Mouse (Mus musculus) thymus, adult 2 months (tissue): ENCODE results near the gene Sept9. TPM values are rescaled to one million over a fixed set of nuclear protein-coding genes. Genes with fewer than 3 reads are reported as not detected.

ENCODE experiments used
- DNase-seq: peaks from one replicate; pipeline ENCODE4 v3.0.0; 2021
- H3K27ac ChIP-seq: fragments of 200-500 bp; 2 replicates; pipeline ENCODE4 v1.5.1; 2012; ENCODE audit warnings: low read length, control low read depth; ENCODE audit not compliant: control insufficient read depth, insufficient read depth
- H3K27me3 ChIP-seq: fragments of 200-500 bp; 2 replicates; pipeline ENCODE4 v1.6.1; 2012; ENCODE audit warnings: mild to moderate bottlenecking, low read length, moderate library complexity, mixed read lengths; ENCODE audit not compliant: control insufficient read depth, insufficient read depth
- H3K36me3 ChIP-seq: fragments of 200-500 bp; 2 replicates; pipeline ENCODE4 v1.6.1; 2012; ENCODE audit warnings: mild to moderate bottlenecking, low read length, moderate library complexity; ENCODE audit not compliant: control insufficient read depth, insufficient read depth
- H3K4me1 ChIP-seq: fragments of 200-500 bp; replicated peaks from 2 replicates; pipeline ENCODE4 v1.6.1; 2012; ENCODE audit warnings: low read length; ENCODE audit not compliant: control insufficient read depth, insufficient read depth
- H3K4me3 ChIP-seq: fragments of 200-500 bp; 2 replicates; pipeline ENCODE4 v1.5.1; 2012; ENCODE audit warnings: mild to moderate bottlenecking, low read length, control low read depth, moderate library complexity; ENCODE audit not compliant: control insufficient read depth, insufficient read depth
- CTCF ChIP-seq: fragments of 200-500 bp; IDR thresholded peaks from 2 replicates; pipeline ENCODE4 v1.5.1; 2012; ENCODE audit warnings: mild to moderate bottlenecking, control low read depth, low read length, moderate library complexity, borderline replicate concordance; ENCODE audit not compliant: control insufficient read depth, poor library complexity, insufficient read depth; ENCODE audit errors: extremely low read depth
- POLR2A ChIP-seq: fragments of 200-500 bp; IDR thresholded peaks from 2 replicates; pipeline ENCODE4 v1.6.1; 2012; ENCODE audit warnings: mild to moderate bottlenecking, low read length, control low read depth, moderate library complexity; ENCODE audit not compliant: control insufficient read depth, poor library complexity, insufficient read depth; ENCODE audit errors: extremely low read depth
- WGBS: fragments of 180-500 bp; shearing (Covaris S2); methylation state at CpG from one replicate; pipeline ENCODE4 v1.1.7; 2018; 5-methylcytosine and 5-hydroxymethylcytosine counted together
- polyA plus RNA-seq: library from polyadenylated mRNA; depleted of rRNA; stranded (reverse); fragments of >200 nt; gene quantifications from 2 replicates; pipeline ENCODE4 v1.2.3, GENCODE M21; 2012

Sept9 gene
- polyA plus RNA-seq, 1 experiment = 113 TPM

DNA sequence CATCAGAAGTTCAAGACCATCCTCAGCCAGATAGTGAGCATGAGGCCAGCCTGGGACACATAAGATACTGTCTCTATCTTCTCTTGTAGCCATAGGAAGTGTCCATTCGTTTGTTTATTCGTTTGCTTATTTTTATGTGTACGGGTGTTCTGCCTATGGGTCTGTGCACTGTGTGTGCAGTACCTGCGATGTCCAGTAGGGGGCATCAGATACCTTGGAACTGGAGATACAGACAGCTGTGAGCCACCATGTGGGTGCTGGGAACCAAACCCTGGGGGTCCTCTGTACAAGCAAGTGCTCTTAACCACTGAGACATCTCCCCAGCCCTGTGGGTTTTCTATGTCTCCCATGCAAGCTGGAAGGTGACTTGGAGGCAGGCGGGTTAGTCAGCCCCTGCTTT is 19.6 kb upstream of the Sept9 start:
- 0 out of 2 replicates have a peak, but pooled peaks have one; percentile 46 for TF ChIP-seq CTCF
- no peak for TF ChIP-seq POLR2A
- Histone ChIP-seq H3K4me1 (no peaks in the 10 kb centered on the region), H3K4me3 (no peak overlapping the region), H3K36me3 (no peaks in the 10 kb centered on the region), H3K27ac (no peak overlapping the region), H3K27me3 (no peaks in the 10 kb centered on the region)
- peak; percentile 20 for DNase-seq
- WGBS = 94% methylated on average over 5 of the region's 5 CpGs

DNA sequence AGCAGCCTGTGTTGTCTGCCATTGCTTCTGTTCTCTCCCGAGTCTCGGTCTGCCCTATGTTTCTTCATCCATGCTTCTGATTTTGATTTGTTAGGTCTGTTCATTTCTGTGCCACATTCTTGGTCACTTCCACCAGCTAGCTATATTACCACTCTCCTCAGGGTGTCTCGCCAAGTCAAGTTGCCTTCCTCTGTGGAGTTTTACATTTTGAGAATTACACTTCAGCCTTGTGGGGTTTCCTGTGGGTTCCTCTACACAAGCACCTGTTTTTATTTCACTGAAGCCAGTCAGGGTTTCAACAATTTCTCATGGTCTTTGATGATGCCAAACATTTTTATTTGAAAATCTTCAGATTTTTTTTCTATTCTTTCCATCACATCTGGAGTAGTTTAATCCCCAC is 16.7 kb upstream of the Sept9 start:
- H3K27me3 ChIP-seq = no peaks in the 10 kb centered on the region

DNA sequence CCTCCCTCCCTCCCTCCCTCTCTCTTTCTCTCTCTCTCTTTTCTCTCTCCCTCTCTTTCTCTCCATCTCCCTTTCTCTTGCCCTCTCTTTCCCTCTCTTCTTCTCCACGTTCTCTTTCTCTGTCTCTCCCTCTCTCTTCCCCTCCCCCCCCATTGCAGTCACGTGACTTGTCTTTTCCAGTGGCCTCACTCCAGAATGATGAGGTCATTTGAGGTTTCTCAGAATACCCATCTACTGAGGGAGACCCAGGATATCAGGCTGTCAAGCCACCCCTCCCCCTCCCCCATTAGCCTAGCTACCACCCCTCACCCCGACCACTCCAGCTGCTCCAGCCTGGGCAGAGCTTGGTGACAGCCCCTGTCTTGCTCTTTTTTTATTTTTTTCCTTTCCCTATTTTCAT is 16.2 kb upstream of the Sept9 start:
- no peak for DNase-seq
- H3K4me1 ChIP-seq = no peaks in the 10 kb centered on the region
- H3K36me3 ChIP-seq = no peaks in the 10 kb centered on the region
- H3K27me3 ChIP-seq = no peaks in the 10 kb centered on the region
- H3K4me3 ChIP-seq = no peak overlapping the region
- no peak for TF ChIP-seq POLR2A
- no peak for TF ChIP-seq CTCF
- H3K27ac ChIP-seq = no peak overlapping the region
- 41% methylated on average over 3 of the region's 3 CpGs for WGBS

More for the DNA sequence above, 16.7 kb upstream of the Sept9 start:
- H3K4me1 ChIP-seq = no peaks in the 10 kb centered on the region
- no peak overlapping the region for H3K4me3 ChIP-seq
- WGBS = 48% methylated on average over 3 of the region's 3 CpGs
- no peak overlapping the region for H3K27ac ChIP-seq
- H3K36me3 ChIP-seq = no peaks in the 10 kb centered on the region
- no peak for DNase-seq
- no peak for TF ChIP-seq CTCF
- TF ChIP-seq POLR2A = no peak

DNA sequence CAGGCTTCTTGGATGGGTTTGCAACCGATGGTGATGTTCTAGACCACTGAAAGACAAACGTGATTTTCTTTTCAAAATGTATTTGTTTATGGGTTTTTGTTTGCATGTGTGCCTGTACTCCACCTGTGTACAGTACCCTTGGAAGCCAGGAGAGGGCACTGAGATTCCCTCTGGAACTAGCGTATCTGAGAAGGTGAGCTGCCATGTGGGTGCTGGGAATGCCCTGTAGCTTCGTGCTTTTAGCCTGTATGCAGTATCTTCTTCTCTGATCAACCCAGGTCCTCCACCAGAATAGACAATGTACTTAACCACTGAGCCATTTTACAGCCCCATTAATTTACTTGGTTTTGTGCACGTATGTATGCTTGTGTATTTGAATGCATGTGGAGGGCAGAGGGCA is 15.6 kb upstream of the Sept9 start:
- no peak overlapping the region for H3K27ac ChIP-seq
- no peak for DNase-seq
- H3K27me3 ChIP-seq = no peaks in the 10 kb centered on the region
- TF ChIP-seq POLR2A (no peak), CTCF (no peak)
- no peak overlapping the region for H3K4me3 ChIP-seq
- no peaks in the 10 kb centered on the region for H3K36me3 ChIP-seq
- H3K4me1 ChIP-seq = no peaks in the 10 kb centered on the region
- 96% methylated on average over 5 of the region's 5 CpGs for WGBS

DNA sequence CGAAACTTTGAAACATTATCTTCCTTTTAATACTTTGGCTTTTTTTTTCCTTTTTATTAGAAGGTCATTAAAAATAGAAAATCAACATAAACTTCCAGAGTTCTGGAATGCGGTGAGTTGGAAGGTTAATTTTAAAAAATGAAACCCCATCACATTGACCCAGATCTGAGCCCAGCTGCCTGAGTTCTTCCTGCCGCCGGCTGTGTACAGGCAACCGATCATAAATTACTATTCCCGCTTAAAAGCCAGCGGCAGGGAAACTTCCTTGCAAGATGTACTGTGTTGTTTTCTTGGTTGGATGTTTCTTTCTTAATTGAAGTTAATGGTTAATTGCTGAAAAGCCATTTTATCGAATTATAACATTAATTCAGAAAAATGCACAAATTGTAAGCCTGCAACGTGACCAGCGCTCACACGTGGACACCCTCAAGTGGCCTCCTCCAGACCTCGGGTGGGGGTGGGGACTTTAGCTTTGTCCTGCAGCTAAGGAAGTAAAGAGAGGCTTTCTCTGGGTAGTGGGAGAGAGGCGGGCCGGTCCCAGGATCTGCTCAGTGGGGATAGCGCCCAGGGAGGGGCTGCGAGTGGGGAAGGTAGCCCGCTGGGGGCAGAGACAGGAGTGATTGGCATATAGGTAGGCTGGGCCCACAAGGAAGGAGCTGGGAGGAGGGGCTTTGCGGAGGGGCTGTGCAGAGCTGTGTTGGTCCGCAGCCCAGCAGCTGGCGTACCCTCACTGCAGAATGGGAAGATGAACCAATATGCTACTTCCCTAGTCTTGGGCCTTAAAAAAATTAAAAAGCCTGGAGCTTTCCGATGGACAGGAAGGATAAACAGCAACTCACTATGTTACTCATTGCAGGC is 14.2 kb upstream of the Sept9 start:
- no peak for DNase-seq
- H3K27ac ChIP-seq = no peak overlapping the region
- no peaks in the 10 kb centered on the region for H3K36me3 ChIP-seq
- TF ChIP-seq CTCF (no peak), POLR2A (no peak)
- no peaks in the 10 kb centered on the region for H3K4me1 ChIP-seq
- H3K27me3 ChIP-seq = no peaks in the 10 kb centered on the region
- no peak overlapping the region for H3K4me3 ChIP-seq
- 79% methylated on average over 21 of the region's 21 CpGs for WGBS

DNA sequence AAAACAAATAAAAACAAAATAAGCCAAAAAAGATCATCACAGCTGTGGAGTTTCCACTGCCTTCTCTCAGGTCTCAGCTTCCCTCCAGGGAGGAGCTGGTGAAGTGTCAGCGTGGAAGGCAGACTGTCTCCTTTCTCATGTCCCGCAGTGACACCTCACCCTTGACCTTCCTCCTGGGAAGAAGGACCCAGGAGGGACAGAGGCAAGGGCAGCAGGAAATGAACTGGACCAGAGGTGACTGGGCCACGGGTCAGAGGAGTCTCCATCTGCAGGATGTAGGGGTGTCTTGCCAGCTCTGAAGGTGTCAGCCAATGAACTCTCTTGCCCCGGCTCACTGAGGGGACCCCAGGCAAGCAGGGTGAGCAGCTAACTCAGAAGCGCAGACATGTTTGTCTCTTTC is 7.9 kb upstream of the Sept9 start:
- H3K27me3 ChIP-seq = no peaks in the 10 kb centered on the region
- DNase-seq = no peak
- H3K4me3 ChIP-seq = no peak overlapping the region
- TF ChIP-seq CTCF = no peak
- TF ChIP-seq POLR2A = no peak
- no peak overlapping the region for H3K27ac ChIP-seq
- no peaks in the 10 kb centered on the region for H3K36me3 ChIP-seq
- H3K4me1 ChIP-seq = no peaks in the 10 kb centered on the region
- WGBS = 85% methylated on average over 5 of the region's 5 CpGs
